9 mouse cellular contexts compared by ENCODE assay signal in genomic region chr9:122635138-122635964, GRCm38 (mm10).
DNase-seq lines count a peak whose midpoint lies in the region; ATAC-seq lines count a peak whose summit lies in the region.
"Had no signal": no experiment of that assay in that cellular context is flagged by ENCODE, and none has a peak within 500 bp of the region (broad histone marks: within the 10 kb centered on the region; RNA-seq: fewer than 3 reads in every experiment).

No protein-coding gene starts in this region.

- DNase-seq in adrenal gland, adult (ENCODE audit: inconsistent age in 2 of 2, low spot score in 1 of 2), result peak; percentile 12 to 83
- DNase-seq in adrenal gland, postnatal 4 days (ENCODE audit: low spot score in 2 of 2), result no peak
- DNase-seq in ovary, adult 18-20 months (ENCODE audit: low spot score), result peak; percentile 6
- DNase-seq in ovary, postnatal 10 days (ENCODE audit: low spot score), result no peak
- DNase-seq in hindbrain, embryonic 14.5 days (ENCODE audit: low spot score), result peak; percentile 89
- DNase-seq in gastrocnemius, adult 8-10 months (ENCODE audit: low spot score in 2 of 2), result no peak

- peak; percentile 87 for ATAC-seq in hindbrain, embryonic 14.5 days (ENCODE audit: low FRiP score)
- peak; percentile 87 for ATAC-seq in neural tube, embryonic 14.5 days (ENCODE audit: low read depth)
- no peak for ATAC-seq in erythroid progenitor cell, adult 5-6 weeks (replicated peaks; ENCODE audit: low FRiP score, poor library complexity, severe bottlenecking)

- no peaks in the 10 kb centered on the region for H3K9me3 ChIP-seq in hindbrain, embryonic 14.5 days (ENCODE audit: control insufficient read depth, low read length)
- no peaks in the 10 kb centered on the region for H3K9me3 ChIP-seq in neural tube, embryonic 14.5 days (ENCODE audit: control insufficient read depth, low read length)

- peaks cover 34% of the 10 kb centered on the region for H3K4me1 ChIP-seq in hindbrain, embryonic 14.5 days (replicated peaks; ENCODE audit: control insufficient read depth, insufficient read depth, low read length)
- peaks cover 10% of the 10 kb centered on the region; the same call in 1 of the 2 replicates for H3K4me1 ChIP-seq in neural tube, embryonic 14.5 days (ENCODE audit: control insufficient read depth, insufficient read depth, low read length)

- H3K4me2 ChIP-seq in hindbrain, embryonic 14.5 days (replicated peaks), result no peak overlapping the region
- H3K4me2 ChIP-seq in neural tube, embryonic 14.5 days (ENCODE audit: low read depth, low read length), result no peak overlapping the region

- 22% methylated on average over 10 of the region's 10 CpGs for WGBS in hindbrain, embryonic 14.5 days
- 16% methylated on average over 10 of the region's 10 CpGs for WGBS in neural tube, embryonic 14.5 days

- H3K9ac ChIP-seq in hindbrain, embryonic 14.5 days, result no peak overlapping the region
- no peak overlapping the region for H3K9ac ChIP-seq in neural tube, embryonic 14.5 days (replicated peaks; ENCODE audit: low read depth, low read length)

- H3K36me3 ChIP-seq in hindbrain, embryonic 14.5 days (replicated peaks; ENCODE audit: control insufficient read depth, insufficient read depth), result no peaks in the 10 kb centered on the region
- H3K36me3 ChIP-seq in neural tube, embryonic 14.5 days (ENCODE audit: control insufficient read depth, insufficient read depth, low read length), result no peaks in the 10 kb centered on the region

- peak overlapping the region; percentile 73 for H3K27ac ChIP-seq in hindbrain, embryonic 14.5 days
- peak overlapping the region; percentile 56; the same call in 1 of the 2 replicates for H3K27ac ChIP-seq in neural tube, embryonic 14.5 days (ENCODE audit: low read depth, low read length)
- H3K27ac ChIP-seq: macrophage had no signal

- peaks cover 37% of the 10 kb centered on the region for H3K27me3 ChIP-seq in hindbrain, embryonic 14.5 days (ENCODE audit: control insufficient read depth, insufficient read depth, low read length)
- H3K27me3 ChIP-seq in neural tube, embryonic 14.5 days (ENCODE audit: control insufficient read depth, insufficient read depth, low read length), result no peaks in the 10 kb centered on the region

- no peak overlapping the region for H3K4me3 ChIP-seq in hindbrain, embryonic 14.5 days (replicated peaks; ENCODE audit: low read length)
- no peak overlapping the region for H3K4me3 ChIP-seq in neural tube, embryonic 14.5 days (ENCODE audit: low read depth, low read length)

Comparison
In these comparisons a context has a peak if more than half of its experiments do, and no peak if none do; other contexts are left out.
1. DNase-seq: peak in adrenal gland, adult (2 of 2), ovary, adult 18-20 months (single experiment) and hindbrain, embryonic 14.5 days (single experiment); none in adrenal gland, postnatal 4 days (0 of 2), ovary, postnatal 10 days (single experiment) and gastrocnemius, adult 8-10 months (0 of 2).